Mouse (Mus musculus): ENCODE data around the gene Nupr1.

Gene Nupr1

DNA sequence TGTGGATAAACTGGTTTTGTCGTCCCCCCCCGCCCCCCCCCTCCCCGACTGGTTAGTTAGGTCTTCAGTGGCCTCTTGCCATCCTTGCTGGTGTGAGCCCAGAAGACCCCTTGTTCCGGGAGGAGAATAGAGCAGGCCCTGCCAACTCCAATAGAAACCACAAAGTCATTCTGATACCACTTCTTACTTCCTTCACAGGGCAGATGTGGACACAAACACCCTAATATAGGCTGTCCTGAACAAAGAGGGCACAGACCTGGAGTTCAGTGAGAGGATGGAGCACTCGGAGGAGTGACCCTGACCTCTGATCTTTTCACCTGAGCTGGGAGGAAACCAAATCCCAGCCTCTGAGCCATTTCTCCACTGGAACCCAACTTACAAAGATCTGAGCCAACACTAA is 28.8 kb downstream of the Nupr1 start:
- no peak for DNase-seq (ENCODE audit: low read depth, low spot score)

DNA sequence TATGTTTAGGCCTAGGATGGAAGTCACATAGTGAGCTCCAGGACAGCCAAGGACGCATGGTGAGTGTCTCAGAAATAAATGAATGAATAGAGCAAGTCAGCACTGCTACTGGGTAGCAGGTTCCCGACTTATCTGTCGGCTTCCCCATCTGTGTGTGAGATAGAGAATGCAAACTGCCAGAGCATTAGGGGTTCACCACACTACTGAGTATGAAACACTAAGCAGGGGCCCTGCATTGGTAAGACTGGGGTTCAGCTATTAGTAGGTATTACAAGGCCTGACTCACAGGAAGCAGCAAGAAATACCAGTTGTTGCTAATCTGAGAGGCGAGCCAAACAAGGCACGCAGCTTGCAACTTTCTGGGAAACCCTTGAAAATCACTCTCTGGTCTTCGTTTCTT is 31.7 kb downstream of the Nupr1 start:
- DNase-seq (ENCODE audit: low read depth, low spot score) = no peak

- DNase-seq (ENCODE audit: low read depth, low spot score) = no peak
These were observed 34.2 kb downstream of the Nupr1 start for GRCm38 (mm10) chr7:126596414-126596813.

- DNase-seq (ENCODE audit: low read depth, low spot score) = no peak
These were observed 34.8 kb downstream of the Nupr1 start for GRCm38 (mm10) chr7:126595890-126596289.

DNA sequence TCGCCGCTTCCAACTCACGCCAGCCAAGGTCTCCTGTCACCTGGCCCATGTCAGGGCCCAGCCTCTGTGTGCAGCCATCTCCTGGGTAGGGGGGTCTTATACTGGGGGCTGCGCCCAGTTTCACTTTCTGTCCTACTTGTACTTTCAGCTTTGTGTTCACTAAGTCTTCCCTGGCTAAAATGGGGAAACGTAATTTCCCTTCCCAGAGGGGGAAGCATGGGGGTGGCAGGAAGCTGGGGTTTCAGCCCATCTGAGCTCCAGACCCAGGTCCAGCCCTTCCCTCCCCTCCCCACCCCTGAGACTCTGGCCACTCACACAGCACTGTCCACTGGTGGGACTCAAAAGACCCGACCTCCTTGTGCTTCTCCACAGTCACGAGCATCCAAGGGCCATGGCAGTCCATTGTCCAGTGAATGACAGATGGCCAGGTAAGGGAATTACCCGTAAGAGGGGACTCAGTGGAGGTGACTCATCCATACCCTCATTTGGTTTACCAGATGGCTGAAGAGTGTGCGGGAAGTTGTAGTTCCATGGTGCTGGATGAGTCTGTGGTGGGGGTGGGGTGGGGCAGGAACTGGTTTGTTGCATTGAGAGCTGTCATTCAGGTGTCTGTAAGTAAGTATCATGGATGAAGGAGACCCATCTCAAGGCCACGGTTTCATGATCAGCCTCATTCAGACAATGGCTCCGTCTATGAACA is 35.6 kb downstream of the Nupr1 start, which contains the start of gene Il27:
Gene Il27, minus strand, starts transcription at position 80 of the 700 bp plus-strand sequence.
- no peak for DNase-seq (ENCODE audit: low read depth, low spot score)

- DNase-seq (ENCODE audit: low read depth, low spot score) = no peak
These were observed 42.9 kb downstream of the Nupr1 start for GRCm38 (mm10) chr7:126587779-126588178.

- no peak for DNase-seq (ENCODE audit: low read depth, low spot score)
These were observed 43.8 kb downstream of the Nupr1 start for GRCm38 (mm10) chr7:126586839-126587238.

GRCm38 (mm10) chr7:126585717-126586116 is 44.9 kb downstream of the Nupr1 start, which contains the start of gene Cln3:
Gene Cln3 (minus strand): TSS chr7:126585817.
- no peak for DNase-seq (ENCODE audit: low read depth, low spot score)

DNA sequence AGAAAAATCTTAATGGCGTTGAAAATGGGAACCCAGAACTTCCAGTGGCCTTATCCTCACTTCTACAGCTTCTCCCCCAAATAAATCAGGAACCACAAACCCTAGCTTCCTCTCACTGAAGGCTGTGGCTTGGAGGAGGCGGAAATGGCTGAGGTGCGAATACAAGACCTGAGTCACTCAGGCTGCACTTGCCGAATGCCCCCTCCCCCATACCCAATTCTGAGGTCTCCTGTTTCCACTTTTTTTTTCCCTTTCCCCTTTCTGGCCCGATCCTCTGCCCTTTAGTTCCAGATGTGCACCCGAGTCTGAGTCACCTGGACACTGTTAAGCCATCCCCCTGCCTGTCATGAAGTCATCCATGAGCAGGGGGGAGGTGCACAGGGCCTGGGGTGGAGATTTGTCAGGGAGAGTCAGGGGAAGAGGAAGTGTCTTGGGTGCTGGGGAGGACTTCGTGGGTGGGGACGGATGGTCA is 46.1 kb downstream of the Nupr1 start, which contains the start of gene Apobr:
Gene Apobr, plus strand, starts transcription at position 437 of the 472 bp plus-strand sequence.
- peak; percentile 73 for DNase-seq (ENCODE audit: low read depth, low spot score)

- DNase-seq (ENCODE audit: low read depth, low spot score) = no peak
These were observed 46.9 kb downstream of the Nupr1 start for GRCm38 (mm10) chr7:126583761-126584160.

DNA sequence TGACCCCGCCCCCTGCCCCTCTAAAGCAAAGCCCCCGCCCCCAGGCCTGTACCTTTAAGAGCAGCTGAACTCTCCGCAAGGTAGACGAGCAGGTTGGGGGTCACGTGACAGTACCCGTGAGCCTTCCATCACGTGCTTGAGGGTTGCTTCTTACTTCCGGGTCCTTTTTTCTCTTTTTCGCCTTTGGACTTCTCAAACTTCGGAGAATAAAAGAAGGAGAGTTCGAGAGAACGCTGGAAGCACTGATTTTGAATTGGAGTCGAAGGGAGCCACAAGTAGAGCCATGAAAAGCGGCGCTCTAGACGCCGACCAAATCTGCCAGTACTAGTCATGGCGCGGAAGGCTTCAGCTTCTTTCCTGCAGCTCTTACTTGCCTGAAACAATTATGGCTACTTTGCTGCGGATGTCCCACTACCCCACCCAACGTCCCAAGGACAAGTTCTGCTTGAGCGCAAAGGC is 47.4 kb downstream of the Nupr1 start:
- peak; percentile 91 for DNase-seq (ENCODE audit: low read depth, low spot score)

GRCm38 (mm10) chr7:126582759-126583158 is 47.9 kb downstream of the Nupr1 start:
- DNase-seq (ENCODE audit: low read depth, low spot score) = no peak

DNA sequence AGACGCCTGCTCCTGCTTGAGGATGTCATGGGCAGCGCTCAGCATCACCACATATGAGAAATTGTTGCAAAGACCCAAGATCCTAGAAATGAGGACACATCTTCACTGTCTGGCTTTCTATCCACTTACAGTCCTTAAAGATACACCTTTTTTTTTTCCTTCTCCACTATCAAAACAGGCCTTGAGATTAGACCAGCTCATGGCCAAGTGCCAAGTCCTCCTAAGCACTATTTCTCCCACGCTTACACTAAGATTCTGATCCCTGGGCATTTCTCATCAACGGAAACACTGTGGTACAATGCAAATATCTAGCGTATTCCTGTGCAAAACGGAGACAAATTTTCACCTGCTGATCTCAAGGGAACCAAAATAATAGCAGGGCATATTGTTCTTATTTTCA is 49.0 kb downstream of the Nupr1 start:
- DNase-seq (ENCODE audit: low read depth, low spot score) = no peak

GRCm38 (mm10) chr7:126579172-126579571 is 51.5 kb downstream of the Nupr1 start:
- peak; percentile 51 for DNase-seq (ENCODE audit: low read depth, low spot score)

DNA sequence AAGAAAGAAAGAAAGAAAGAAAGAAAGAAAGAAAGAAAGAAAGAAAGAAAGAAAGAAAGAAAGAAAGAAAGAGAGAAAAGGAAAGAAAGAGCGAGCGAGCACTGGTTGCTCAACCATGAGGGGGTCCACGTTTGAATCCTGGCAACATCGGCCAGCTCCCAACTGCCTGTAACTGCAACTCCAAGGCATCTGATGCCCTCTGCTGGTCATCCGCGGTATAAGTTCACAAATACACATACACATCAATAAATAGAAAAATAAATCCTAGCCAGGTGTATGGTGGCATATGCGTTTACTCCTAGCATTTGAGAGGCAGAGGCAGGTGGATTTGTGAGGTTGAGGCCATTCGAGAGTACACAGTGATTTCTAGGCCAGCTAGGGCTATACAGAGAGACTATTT is 53.7 kb downstream of the Nupr1 start:
- peak; percentile 55 for DNase-seq (ENCODE audit: low read depth, low spot score)
